Mouse (Mus musculus): ENCODE data around the gene Cdh12. TPM values are rescaled to one million over a fixed set of nuclear protein-coding genes. Genes with fewer than 3 reads are reported as not detected.
"Not testable (repeated sequence)": the region's sequence is repeated elsewhere in the genome, so short reads cannot be mapped to it uniquely, and the experiment has no call there.

Gene Cdh12
- under 1 TPM in 1 of 2 experiments, not detected in 1; 0.05 TPM for total RNA-seq (2021)
- long read RNA-seq, experiment 1, result 0 reads
- long read RNA-seq, experiment 2, result 0 reads

DNA sequence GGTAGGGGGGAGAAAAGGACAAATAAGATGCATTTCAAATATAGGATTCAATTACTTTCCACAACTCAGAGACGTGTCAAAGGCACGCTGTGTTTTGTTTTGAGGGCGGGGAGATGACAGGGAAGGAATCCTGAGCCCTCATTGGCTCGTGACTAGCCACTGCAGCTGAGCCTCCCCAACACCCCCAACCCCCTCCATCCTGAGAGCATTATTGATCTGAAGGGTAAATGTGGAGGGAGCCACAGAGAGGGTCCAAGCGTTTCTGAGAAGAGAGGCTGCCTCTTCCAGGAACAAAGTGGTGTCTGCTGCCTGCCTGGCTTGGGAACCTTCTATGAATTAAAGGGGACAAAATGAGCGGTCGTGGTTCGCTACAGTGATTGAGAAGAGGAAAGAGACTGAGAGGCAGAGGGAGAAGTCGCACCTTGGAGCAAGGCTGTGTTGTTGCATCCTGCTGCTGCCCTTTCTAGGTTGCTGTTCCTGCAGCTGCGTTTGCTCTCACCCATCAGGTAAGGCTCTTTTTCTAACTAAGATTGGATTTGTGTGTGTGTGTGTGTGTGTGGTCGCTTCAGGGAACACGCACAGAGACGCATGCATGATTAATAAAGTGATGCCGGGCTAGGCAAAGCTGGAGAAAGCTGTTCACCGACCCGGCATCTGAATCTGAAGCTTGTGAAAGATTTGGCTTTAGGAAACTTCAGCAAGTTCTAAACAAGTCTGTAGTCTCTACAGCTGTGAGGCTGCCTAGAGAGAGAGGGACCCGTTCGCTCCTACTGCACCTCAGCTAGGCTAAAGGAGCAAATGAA lies at the start of gene Cdh12:
Gene Cdh12 (plus strand): TSS at position 405 of the 803 bp plus-strand sequence.
- no peak for DNase-seq

- no peak for DNase-seq
Measured at GRCm38 (mm10) chr15:20403596-20403995, 45.5 kb upstream of the Cdh12 start.

DNA sequence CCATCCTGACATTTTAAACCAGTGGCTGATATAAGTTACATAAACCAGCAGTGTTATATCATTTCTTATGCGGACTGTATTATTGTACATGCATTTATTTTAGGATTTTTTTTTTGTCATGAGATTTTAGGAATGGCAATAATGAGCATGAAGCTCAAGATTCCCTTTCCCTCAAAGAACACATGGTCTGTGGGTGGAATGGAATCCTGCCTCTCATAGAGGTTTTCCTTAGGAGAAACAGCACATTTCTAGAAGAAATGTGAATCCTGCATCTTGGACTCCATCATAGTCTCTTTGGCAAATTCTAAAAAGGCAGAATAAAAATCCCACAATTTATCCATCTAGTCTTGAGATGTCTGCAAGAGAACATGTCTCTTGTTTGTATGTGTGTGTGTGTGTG lies 35.7 kb upstream of the Cdh12 start:
- DNase-seq, result no peak

GRCm38 (mm10) chr15:20436356-20436755 lies 12.7 kb upstream of the Cdh12 start:
- no peak for DNase-seq

DNA sequence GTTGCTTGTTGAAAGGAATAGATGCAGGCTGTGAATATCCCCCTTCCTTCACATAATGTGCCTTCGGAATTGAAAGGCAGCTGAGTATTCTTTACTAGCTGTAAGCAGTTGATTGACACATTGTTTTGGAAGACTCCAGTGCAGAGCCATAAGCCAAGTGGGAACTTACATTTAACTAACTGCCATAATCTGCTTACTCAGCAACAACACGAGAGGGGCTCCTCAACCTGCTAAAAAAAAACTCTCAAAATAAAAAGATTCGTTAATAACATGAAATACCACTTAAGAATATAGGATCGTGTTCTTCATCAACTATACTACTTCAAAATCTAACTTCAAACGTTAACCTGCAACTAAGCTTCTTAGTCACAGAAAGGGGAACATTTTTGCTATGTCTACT lies 1.5 kb downstream of the Cdh12 start:
- DNase-seq, result no peak

- DNase-seq, result no peak
Measured at GRCm38 (mm10) chr15:20458508-20458907, 9.4 kb downstream of the Cdh12 start.

DNA sequence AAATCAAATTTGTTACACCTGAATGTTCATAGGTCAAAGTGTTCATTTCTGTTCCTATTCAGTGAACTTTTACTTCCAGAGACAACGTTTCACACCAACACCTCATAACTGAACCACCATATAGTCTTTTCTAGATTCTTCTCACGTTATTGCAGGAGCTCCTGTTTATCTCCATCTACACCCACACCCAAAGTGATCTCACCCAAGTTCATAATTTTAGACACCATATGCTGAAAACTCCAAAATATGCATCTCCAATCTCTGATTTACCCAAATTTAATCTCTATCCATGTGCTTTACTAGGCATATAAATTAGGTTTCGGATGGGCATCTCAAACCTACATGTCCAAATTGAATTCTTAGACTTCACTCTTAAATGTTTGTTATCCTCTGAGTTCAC lies 13.4 kb downstream of the Cdh12 start:
- DNase-seq, result no peak

- DNase-seq, result no peak
Measured at GRCm38 (mm10) chr15:20463601-20464000, 14.5 kb downstream of the Cdh12 start.

- no peak for DNase-seq
Measured at GRCm38 (mm10) chr15:20550979-20551378, 101.9 kb downstream of the Cdh12 start.

GRCm38 (mm10) chr15:20571012-20571411 lies 121.9 kb downstream of the Cdh12 start:
- DNase-seq, result no peak

GRCm38 (mm10) chr15:20582567-20583075 lies 133.6 kb downstream of the Cdh12 start:
- no peak for DNase-seq

GRCm38 (mm10) chr15:20591599-20591998 lies 142.5 kb downstream of the Cdh12 start:
- DNase-seq, result no peak

- peak; percentile 7 to 45 for DNase-seq
Measured at GRCm38 (mm10) chr15:20605751-20606150, 156.7 kb downstream of the Cdh12 start.

DNA sequence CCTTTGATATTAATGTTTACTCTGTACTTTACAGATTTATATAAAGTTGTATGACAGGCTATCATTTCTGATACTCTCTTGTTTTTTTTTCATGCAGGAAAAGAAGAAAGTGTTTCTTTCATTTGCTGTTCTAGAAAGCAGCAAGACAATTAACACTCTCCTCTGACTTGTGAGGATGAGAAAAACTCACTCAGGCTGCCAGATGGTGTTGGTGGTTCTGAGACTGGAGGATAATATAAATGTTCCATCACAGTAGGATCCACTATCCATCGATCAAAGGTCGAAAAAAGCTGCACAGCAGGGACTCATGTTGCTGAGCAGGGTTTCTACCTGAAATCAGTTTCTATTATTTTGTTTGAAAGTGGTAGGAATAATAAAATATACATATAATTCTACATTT lies 185.5 kb downstream of the Cdh12 start:
- DNase-seq, result no peak

- no peak for DNase-seq
Measured at GRCm38 (mm10) chr15:20639155-20639554, 190.1 kb downstream of the Cdh12 start.

- no peak for DNase-seq
Measured at GRCm38 (mm10) chr15:20642905-20643414, 193.9 kb downstream of the Cdh12 start.

DNA sequence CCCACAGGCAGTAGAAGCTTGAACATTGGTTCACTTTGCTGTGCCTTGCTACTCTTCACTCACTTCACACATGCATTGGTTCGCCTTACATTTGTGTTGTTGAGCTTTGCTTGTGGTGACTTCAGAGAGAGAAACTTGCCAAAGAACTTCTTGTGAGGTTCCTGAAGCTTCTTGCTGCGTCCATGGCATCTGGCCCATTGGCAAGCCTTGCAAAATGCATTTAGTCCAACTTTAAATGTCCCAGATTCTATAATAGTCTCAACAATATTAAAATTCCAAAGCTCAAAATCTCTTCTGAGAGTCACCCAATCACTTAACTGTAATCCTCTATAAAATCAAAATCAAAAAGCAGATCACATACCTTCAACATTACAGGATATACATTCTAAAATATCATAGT lies 211.2 kb downstream of the Cdh12 start:
- no peak for DNase-seq

- DNase-seq, result no peak
Measured at GRCm38 (mm10) chr15:20666650-20667049, 217.6 kb downstream of the Cdh12 start, which contains the start of gene Acot10. Gene Acot10, minus strand, starts transcription at chr15:20666750.

- peak in 1 of 2 experiments; percentile 2 for DNase-seq
Measured at GRCm38 (mm10) chr15:20667350-20667749, 218.3 kb downstream of the Cdh12 start.

GRCm38 (mm10) chr15:20667989-20668388 lies 218.9 kb downstream of the Cdh12 start:
- no peak for DNase-seq

DNA sequence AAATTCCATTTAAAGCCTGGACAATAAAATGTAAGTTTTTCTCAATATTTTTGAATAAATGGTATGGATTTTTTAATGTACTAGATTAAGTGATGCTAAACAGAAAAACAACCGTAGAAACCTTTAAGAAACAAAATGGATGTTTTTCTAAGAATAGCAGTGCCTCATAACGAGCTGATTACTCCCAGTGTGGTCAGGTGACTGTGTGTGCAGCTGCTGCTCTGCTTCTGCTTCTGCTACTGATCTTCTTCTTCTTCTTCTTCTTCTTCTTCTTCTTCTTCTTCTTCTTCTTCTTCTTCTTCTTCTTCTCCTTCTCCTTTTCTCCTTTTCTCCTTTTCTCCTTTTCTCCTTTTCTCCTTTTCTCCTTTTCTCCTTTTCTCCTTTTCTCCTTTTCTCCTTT lies 220.4 kb downstream of the Cdh12 start:
- not testable (repeated sequence) for DNase-seq

DNA sequence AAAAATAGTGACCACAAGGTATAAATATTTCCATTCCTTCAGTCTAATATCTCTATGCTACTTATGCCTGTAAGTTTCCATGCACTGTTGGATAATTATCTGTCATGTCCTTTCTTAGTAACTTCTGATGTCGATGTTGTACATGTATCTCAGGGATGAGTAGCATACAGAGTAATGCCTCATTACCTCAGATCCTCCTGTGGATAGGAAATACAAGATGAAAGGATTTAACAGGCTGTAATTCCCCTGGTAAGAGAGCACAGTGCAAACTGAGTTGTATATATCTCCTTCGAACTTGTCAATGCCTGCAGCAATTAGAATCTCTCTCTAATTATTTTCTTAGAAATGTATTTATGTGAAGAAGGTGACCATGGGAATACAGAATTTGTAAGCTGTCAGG lies 233.7 kb downstream of the Cdh12 start:
- no peak for DNase-seq

DNA sequence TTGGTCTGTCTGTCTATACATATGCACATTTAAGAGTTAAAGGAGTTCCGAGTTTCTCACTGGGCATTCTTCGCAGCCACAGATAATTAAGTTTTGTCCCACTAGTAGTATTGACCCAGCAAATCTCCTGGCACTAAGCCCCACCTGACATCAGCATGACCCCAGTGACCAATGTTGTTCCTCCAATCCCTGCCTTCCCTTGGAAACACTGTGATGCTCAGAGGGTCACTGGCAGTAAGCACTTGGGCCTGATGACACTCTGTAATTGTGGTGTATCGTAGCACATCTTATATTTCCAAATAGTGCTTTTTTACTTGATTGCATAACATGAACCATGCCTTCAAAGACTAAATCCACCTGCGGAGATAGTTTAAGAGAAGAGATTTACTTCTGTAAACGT lies 235.1 kb downstream of the Cdh12 start:
- DNase-seq, result no peak

GRCm38 (mm10) chr15:20696229-20696628 lies 247.2 kb downstream of the Cdh12 start:
- no peak for DNase-seq
